Mouse (Mus musculus): ENCODE results near the gene Kcnq1. TPM values are rescaled to one million over a fixed set of nuclear protein-coding genes. Genes with fewer than 3 reads are reported as not detected.

The Kcnq1 gene
- polyA plus RNA-seq, 1 experiment from 2014 or later = 1.5 TPM

GRCm38 (mm10) chr7:143438965-143439364, 332.8 kb downstream of the Kcnq1 start:
- no peak overlapping the region for H3K9ac ChIP-seq (ENCODE audit: low read length)
- ATAC-seq (replicated peaks; ENCODE audit: low FRiP score) = no peak
- H3K36me3 ChIP-seq (ENCODE audit: control insufficient read depth, insufficient read depth, low read length) = no peaks in the 10 kb centered on the region
- peaks cover 13% of the 10 kb centered on the region for H3K4me1 ChIP-seq (replicated peaks; ENCODE audit: control insufficient read depth, insufficient read depth, low read length)
- H3K4me3 ChIP-seq (ENCODE audit: low read depth, low read length) = no peak overlapping the region
- H3K27ac ChIP-seq (ENCODE audit: low read depth, low read length) = no peak overlapping the region
- no peak for DNase-seq (ENCODE audit: low spot score)
- H3K4me2 ChIP-seq (ENCODE audit: low read depth, low read length, severe bottlenecking) = no peak overlapping the region
- WGBS = 83% methylated on average over 1 of the region's 1 CpGs
- H3K9me3 ChIP-seq (ENCODE audit: control insufficient read depth, low read length) = no peaks in the 10 kb centered on the region
- H3K27me3 ChIP-seq (ENCODE audit: control insufficient read depth, insufficient read depth, low read length) = peaks cover 60% of the 10 kb centered on the region

GRCm38 (mm10) chr7:143444580-143444954, 338.4 kb downstream of the Kcnq1 start:
- ATAC-seq (replicated peaks; ENCODE audit: low FRiP score) (no peak), DNase-seq (ENCODE audit: low spot score) (no peak)
- Histone ChIP-seq H3K27ac (ENCODE audit: low read depth, low read length) (peak overlapping the region; percentile 63; the same call in 1 of the 2 replicates), H3K4me3 (ENCODE audit: low read depth, low read length) (no peak overlapping the region), H3K27me3 (ENCODE audit: control insufficient read depth, insufficient read depth, low read length) (peaks cover 54% of the 10 kb centered on the region), H3K4me2 (ENCODE audit: low read depth, low read length, severe bottlenecking) (peak overlapping the region; percentile 52; the same call in 1 of the 2 replicates), H3K9me3 (ENCODE audit: control insufficient read depth, low read length) (no peaks in the 10 kb centered on the region), H3K9ac (ENCODE audit: low read length) (0 out of 2 replicates have a peak overlapping the region, but pooled peaks have one; percentile 13), H3K36me3 (ENCODE audit: control insufficient read depth, insufficient read depth, low read length) (no peaks in the 10 kb centered on the region), H3K4me1 (replicated peaks; ENCODE audit: control insufficient read depth, insufficient read depth, low read length) (peaks cover 14% of the 10 kb centered on the region)
- 12% methylated on average over 8 of the region's 8 CpGs for WGBS

- Histone ChIP-seq H3K4me1 (replicated peaks; ENCODE audit: control insufficient read depth, insufficient read depth, low read length) (peaks cover 14% of the 10 kb centered on the region), H3K9ac (ENCODE audit: low read length) (peak overlapping the region; percentile 56), H3K9me3 (ENCODE audit: control insufficient read depth, low read length) (no peaks in the 10 kb centered on the region), H3K27ac (ENCODE audit: low read depth, low read length) (peak overlapping the region; percentile 63; the same call in 1 of the 2 replicates), H3K27me3 (ENCODE audit: control insufficient read depth, insufficient read depth, low read length) (peaks cover 53% of the 10 kb centered on the region), H3K36me3 (ENCODE audit: control insufficient read depth, insufficient read depth, low read length) (no peaks in the 10 kb centered on the region), H3K4me2 (ENCODE audit: low read depth, low read length, severe bottlenecking) (peak overlapping the region; percentile 52), H3K4me3 (ENCODE audit: low read depth, low read length) (peak overlapping the region; percentile 25)
- WGBS = 1% methylated on average over 55 of the region's 55 CpGs
- DNase-seq (ENCODE audit: low spot score) = peak; percentile 70
- ATAC-seq (replicated peaks; ENCODE audit: low FRiP score) = peak; percentile 47
Observed at GRCm38 (mm10) chr7:143444955-143445648, 338.9 kb downstream of the Kcnq1 start.

- WGBS = 4% methylated on average over 53 of the region's 53 CpGs
- peaks cover 14% of the 10 kb centered on the region for H3K4me1 ChIP-seq (replicated peaks; ENCODE audit: control insufficient read depth, insufficient read depth, low read length)
- no peaks in the 10 kb centered on the region for H3K9me3 ChIP-seq (ENCODE audit: control insufficient read depth, low read length)
- H3K4me2 ChIP-seq (ENCODE audit: low read depth, low read length, severe bottlenecking) = peak overlapping the region; percentile 52
- peak overlapping the region; percentile 25 for H3K4me3 ChIP-seq (ENCODE audit: low read depth, low read length)
- peak overlapping the region; percentile 63; the same call in 1 of the 2 replicates for H3K27ac ChIP-seq (ENCODE audit: low read depth, low read length)
- DNase-seq (ENCODE audit: low spot score) (peak; percentile 73), ATAC-seq (replicated peaks; ENCODE audit: low FRiP score) (peak; percentile 67)
- peak overlapping the region; percentile 56 for H3K9ac ChIP-seq (ENCODE audit: low read length)
- H3K36me3 ChIP-seq (ENCODE audit: control insufficient read depth, insufficient read depth, low read length) = no peaks in the 10 kb centered on the region
- peaks cover 46% of the 10 kb centered on the region for H3K27me3 ChIP-seq (ENCODE audit: control insufficient read depth, insufficient read depth, low read length)
Observed at GRCm38 (mm10) chr7:143445651-143446460, 339.7 kb downstream of the Kcnq1 start.

- no peak overlapping the region for H3K9ac ChIP-seq (ENCODE audit: low read length)
- no peaks in the 10 kb centered on the region for H3K9me3 ChIP-seq (ENCODE audit: control insufficient read depth, low read length)
- 73% methylated on average over 2 of the region's 2 CpGs for WGBS
- no peak overlapping the region for H3K4me2 ChIP-seq (ENCODE audit: low read depth, low read length, severe bottlenecking)
- H3K27me3 ChIP-seq (ENCODE audit: control insufficient read depth, insufficient read depth, low read length) = peaks cover 40% of the 10 kb centered on the region
- no peak overlapping the region for H3K4me3 ChIP-seq (ENCODE audit: low read depth, low read length)
- H3K4me1 ChIP-seq (replicated peaks; ENCODE audit: control insufficient read depth, insufficient read depth, low read length) = peaks cover 14% of the 10 kb centered on the region
- no peak overlapping the region for H3K27ac ChIP-seq (ENCODE audit: low read depth, low read length)
- no peaks in the 10 kb centered on the region for H3K36me3 ChIP-seq (ENCODE audit: control insufficient read depth, insufficient read depth, low read length)
- no peak for ATAC-seq (replicated peaks; ENCODE audit: low FRiP score)
- no peak for DNase-seq (ENCODE audit: low spot score)
Observed at GRCm38 (mm10) chr7:143447130-143447529, 341.0 kb downstream of the Kcnq1 start.

- no peak for ATAC-seq (replicated peaks; ENCODE audit: low FRiP score)
- H3K27ac ChIP-seq (ENCODE audit: low read depth, low read length) = no peak overlapping the region
Observed at GRCm38 (mm10) chr7:143458963-143459331, 352.8 kb downstream of the Kcnq1 start.

GRCm38 (mm10) chr7:143459332-143460211, 353.4 kb downstream of the Kcnq1 start:
- H3K9ac ChIP-seq (ENCODE audit: low read length) = peak overlapping the region; percentile 62
- H3K9me3 ChIP-seq (ENCODE audit: control insufficient read depth, low read length) = peaks cover 19% of the 10 kb centered on the region
- DNase-seq (ENCODE audit: low spot score) (peak; percentile 67), ATAC-seq (replicated peaks; ENCODE audit: low FRiP score) (no peak)
- WGBS = 36% methylated on average over 97 of the region's 100 CpGs
- H3K36me3 ChIP-seq (ENCODE audit: control insufficient read depth, insufficient read depth, low read length) = no peaks in the 10 kb centered on the region
- peaks cover 19% of the 10 kb centered on the region for H3K27me3 ChIP-seq (ENCODE audit: control insufficient read depth, insufficient read depth, low read length)
- peaks cover 8% of the 10 kb centered on the region; the same call in 1 of the 2 replicates for H3K4me1 ChIP-seq (replicated peaks; ENCODE audit: control insufficient read depth, insufficient read depth, low read length)
- H3K27ac ChIP-seq (ENCODE audit: low read depth, low read length) = peak overlapping the region; percentile 31; the same call in 1 of the 2 replicates
- H3K4me2 ChIP-seq (ENCODE audit: low read depth, low read length, severe bottlenecking) = peak overlapping the region; percentile 51
- H3K4me3 ChIP-seq (ENCODE audit: low read depth, low read length) = peak overlapping the region; percentile 45

More at GRCm38 (mm10) chr7:143458963-143459331, 352.8 kb downstream of the Kcnq1 start:
- peak; percentile 66 for DNase-seq (ENCODE audit: low spot score)
- WGBS = 26% methylated on average over 32 of the region's 38 CpGs
- Histone ChIP-seq H3K27me3 (ENCODE audit: control insufficient read depth, insufficient read depth, low read length) (peaks cover 19% of the 10 kb centered on the region), H3K9me3 (ENCODE audit: control insufficient read depth, low read length) (peaks cover 19% of the 10 kb centered on the region), H3K36me3 (ENCODE audit: control insufficient read depth, insufficient read depth, low read length) (no peaks in the 10 kb centered on the region), H3K4me2 (ENCODE audit: low read depth, low read length, severe bottlenecking) (peak overlapping the region; percentile 51), H3K4me3 (ENCODE audit: low read depth, low read length) (peak overlapping the region; percentile 45), H3K9ac (ENCODE audit: low read length) (peak overlapping the region; percentile 62), H3K4me1 (replicated peaks; ENCODE audit: control insufficient read depth, insufficient read depth, low read length) (peaks cover 6% of the 10 kb centered on the region; the same call in 1 of the 2 replicates)

Data from forebrain, embryonic 11.5 days (tissue).